ENCODE assay signal across 8 mouse cellular contexts in genomic region chr3:145827191-145828045, GRCm38 (mm10).
A peak's percentile ranks its signal among the peaks of the same experiment; 100 is the strongest.
DNase-seq lines count a peak whose midpoint lies in the region; ATAC-seq and TF ChIP-seq lines count a peak whose summit lies in the region.

No protein-coding gene starts in this region.

- no peaks in the 10 kb centered on the region for H3K79me2 ChIP-seq in heart, adult 2 months (replicated peaks; ENCODE audit: control insufficient read depth, insufficient read depth, low read length)

- intact Hi-C loops in heart, adult 2 months (cut with DNase I): no loop called here

- H3K9ac ChIP-seq in heart, adult 2 months (ENCODE audit: low read depth, low read length): no peak overlapping the region; the same call in 1 of the 2 replicates
- H3K9ac ChIP-seq in stomach, postnatal 0 days (ENCODE audit: low read length): no peak overlapping the region

- no peak for TF ChIP-seq CTCF in heart, adult 2 months (IDR thresholded peaks at IDR 0.05)
- TF ChIP-seq CTCF in stomach, postnatal 0 days (IDR thresholded peaks at IDR 0.05; ENCODE audit: low read depth): no peak

- peak overlapping the region; percentile 37 for H3K27ac ChIP-seq in heart, adult 2 months
- H3K27ac ChIP-seq in heart, embryonic 10.5 days: no peak overlapping the region; the same call in 1 of the 2 replicates
- H3K27ac ChIP-seq in stomach, postnatal 0 days (replicated peaks): no peak overlapping the region

- no peak for TF ChIP-seq EP300 in heart, adult 2 months (IDR thresholded peaks at IDR 0.05; ENCODE audit: insufficient read depth, low read depth, low read length)
- TF ChIP-seq EP300 in stomach, postnatal 0 days (optimal IDR thresholded peaks at IDR 0.05): no peak

- TF ChIP-seq POLR2A in heart, adult 2 months (IDR thresholded peaks at IDR 0.05; ENCODE audit: insufficient read depth, low read depth, low read length): no peak

- no peaks in the 10 kb centered on the region for H3K27me3 ChIP-seq in heart, adult 2 months (ENCODE audit: control insufficient read depth, insufficient read depth, low read length)
- no peaks in the 10 kb centered on the region for H3K27me3 ChIP-seq in heart, embryonic 10.5 days (ENCODE audit: insufficient read depth, poor library complexity, severe bottlenecking)
- H3K27me3 ChIP-seq in stomach, postnatal 0 days (ENCODE audit: control insufficient read depth, insufficient read depth, low read length): no peaks in the 10 kb centered on the region

- peak overlapping the region; percentile 33 for H3K4me3 ChIP-seq in heart, adult 2 months
- no peak overlapping the region for H3K4me3 ChIP-seq in heart, embryonic 10.5 days
- 0 out of 2 replicates have a peak overlapping the region, but pooled peaks have one; percentile 10 for H3K4me3 ChIP-seq in stomach, postnatal 0 days (ENCODE audit: low read depth, low read length)

- H3K4me1 ChIP-seq in heart, adult 2 months (ENCODE audit: control insufficient read depth, insufficient read depth, low read length): peaks cover 2% of the 10 kb centered on the region
- H3K4me1 ChIP-seq in heart, embryonic 10.5 days: peaks cover 39% of the 10 kb centered on the region
- no peaks in the 10 kb centered on the region for H3K4me1 ChIP-seq in stomach, postnatal 0 days (replicated peaks; ENCODE audit: control insufficient read depth, insufficient read depth)

- peak overlapping the region; percentile 45 for H3K4me2 ChIP-seq in stomach, postnatal 0 days (replicated peaks; ENCODE audit: low read depth)

- no peaks in the 10 kb centered on the region for H3K36me3 ChIP-seq in heart, adult 2 months (ENCODE audit: control insufficient read depth, insufficient read depth, low read length)
- H3K36me3 ChIP-seq in heart, embryonic 10.5 days: no peaks in the 10 kb centered on the region
- no peaks in the 10 kb centered on the region for H3K36me3 ChIP-seq in stomach, postnatal 0 days (ENCODE audit: control insufficient read depth, insufficient read depth, low read length)

- 50% methylated on average over 18 of the region's 18 CpGs for WGBS in heart, adult 2 months
- 59% methylated on average over 18 of the region's 18 CpGs for WGBS in heart, embryonic 10.5 days
- WGBS in stomach, postnatal 0 days: 31% methylated on average over 18 of the region's 18 CpGs

- no peak for ATAC-seq in stomach, postnatal 0 days (ENCODE audit: low FRiP score, low TSS enrichment)

- H3K9me3 ChIP-seq in heart, embryonic 10.5 days: no peaks in the 10 kb centered on the region
- no peaks in the 10 kb centered on the region for H3K9me3 ChIP-seq in stomach, postnatal 0 days (ENCODE audit: control insufficient read depth, low read length)

- DNase-seq in heart, adult 2 months: peak; percentile 30 to 32
- no peak for DNase-seq in heart, embryonic 10.5 days (ENCODE audit: low spot score)
- DNase-seq in gastrocnemius, postnatal 10 days: peak; percentile 23
- DNase-seq in kidney, adult 18-20 months: peak; percentile 76
- peak; percentile 77 for DNase-seq in lung, postnatal 36 days
- no peak for DNase-seq in stomach, postnatal 0 days (ENCODE audit: low spot score)
- no peak for DNase-seq in spleen, postnatal 10 days (ENCODE audit: low spot score in 2 of 2)
- DNase-seq in right cerebral cortex, postnatal 10 days (ENCODE audit: low spot score in 2 of 2): no peak

Comparison
In these comparisons a context has a peak if more than half of its experiments do, and no peak if none do; other contexts are left out.
1. DNase-seq: peak in heart, adult 2 months (2 of 2), gastrocnemius, postnatal 10 days (single experiment), kidney, adult 18-20 months (single experiment) and lung, postnatal 36 days (single experiment); none in heart, embryonic 10.5 days (single experiment), stomach, postnatal 0 days (single experiment), spleen, postnatal 10 days (0 of 2) and right cerebral cortex, postnatal 10 days (0 of 2).